Mouse (Mus musculus) splenic B cell, adult 2 months (primary cell): ENCODE data around the gene Igsf3.

Experiments
- DNase-seq: peaks from one replicate; pipeline ENCODE4 v3.0.0-alpha.2; 2011; ENCODE audit warnings: low read depth, low spot score
- H3K27me3 ChIP-seq: 2 replicates; pipeline ENCODE4 v1.6.1; 2012; ENCODE audit warnings: mild to moderate bottlenecking, low read length, moderate library complexity, mixed read lengths; ENCODE audit not compliant: control insufficient read depth, poor library complexity, insufficient read depth, severe bottlenecking
- H3K36me3 ChIP-seq: 2 replicates; pipeline ENCODE4 v1.6.1; 2012; ENCODE audit warnings: mild to moderate bottlenecking, low read length, moderate library complexity, mixed read lengths; ENCODE audit not compliant: control insufficient read depth, poor library complexity, insufficient read depth, severe bottlenecking

Gene Igsf3

DNA sequence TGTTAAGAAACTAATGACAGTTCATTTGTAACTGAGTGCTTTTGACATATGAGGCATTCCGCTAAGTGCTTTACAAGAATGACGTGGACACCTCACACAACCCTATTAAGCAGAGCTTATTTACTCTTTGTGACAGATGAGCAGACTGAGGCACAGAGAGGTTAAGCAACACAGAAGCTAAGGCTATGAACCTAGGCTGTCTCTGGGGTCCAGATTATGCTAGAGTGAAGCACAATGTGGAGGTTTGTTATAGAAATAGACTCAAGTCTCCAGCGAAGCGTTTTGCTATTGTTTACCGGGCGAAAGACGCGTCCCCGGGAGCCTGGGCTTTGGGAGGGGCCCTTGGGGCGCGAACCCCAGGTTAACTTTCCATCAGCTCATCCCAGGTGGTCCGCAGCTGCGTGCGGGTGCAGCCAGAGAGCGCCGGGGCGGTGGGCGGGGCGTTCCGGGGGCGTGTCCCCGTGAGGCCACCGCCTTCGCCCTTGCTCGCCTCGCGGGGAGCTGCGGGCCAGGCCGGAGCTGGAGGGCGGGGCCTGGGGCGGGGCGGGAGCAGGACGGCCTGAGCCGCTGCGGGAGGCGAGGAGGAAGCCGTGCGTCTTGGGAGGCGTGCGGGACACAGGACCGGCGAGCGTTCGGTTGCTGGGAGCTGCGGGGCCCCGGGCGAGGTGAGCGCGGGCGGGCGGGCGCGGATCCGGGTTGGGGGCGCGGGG lies at the start of gene Igsf3:
Igsf3 (plus strand) TSS at position 546 of the 710 bp plus-strand sequence.
- DNase-seq: peak; percentile 57
- no peaks in the 10 kb centered on the region for H3K27me3 ChIP-seq
- H3K36me3 ChIP-seq: no peaks in the 10 kb centered on the region

DNA sequence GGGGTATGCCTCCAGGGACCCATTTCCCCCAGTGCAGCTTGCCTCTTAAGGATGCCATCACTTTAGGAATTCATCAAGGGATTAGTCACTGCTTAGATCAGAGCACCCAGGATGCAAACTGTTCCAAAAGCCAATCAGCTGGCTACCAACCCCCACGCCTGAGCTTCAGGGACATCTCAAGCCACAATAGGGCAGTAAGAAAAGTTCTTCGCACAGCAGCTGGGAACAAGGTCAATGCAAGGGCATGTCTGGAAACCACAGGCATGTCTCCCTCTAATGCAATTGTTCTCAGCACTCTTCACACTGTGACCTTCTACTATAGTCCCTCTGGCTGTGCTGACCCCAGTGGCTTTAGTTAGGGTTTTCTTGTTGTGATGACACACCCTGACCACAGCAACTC lies 49.6 kb upstream of the Igsf3 start:
- no peak for DNase-seq
- Histone ChIP-seq H3K27me3 (no peaks in the 10 kb centered on the region), H3K36me3 (no peaks in the 10 kb centered on the region)

DNA sequence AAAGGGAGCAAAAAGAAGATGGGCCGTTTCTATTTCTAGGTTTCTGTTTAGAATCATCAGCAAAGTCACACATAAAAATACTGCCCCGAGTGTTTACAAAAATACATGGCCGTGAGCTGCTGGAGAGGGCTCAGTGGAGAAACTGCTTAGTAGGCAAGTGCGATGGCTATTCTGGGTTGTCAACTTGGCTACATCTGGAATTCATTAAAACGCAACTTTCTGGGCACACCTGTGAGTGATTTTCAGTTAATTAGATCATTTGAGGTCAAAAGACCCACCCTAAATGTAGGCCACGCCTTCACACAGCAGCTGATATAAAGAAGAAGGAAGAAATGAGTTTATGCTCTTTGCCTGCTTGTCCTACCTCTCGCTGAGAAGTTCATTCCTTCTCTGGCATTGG lies 48.3 kb upstream of the Igsf3 start:
- Histone ChIP-seq H3K27me3 (no peaks in the 10 kb centered on the region), H3K36me3 (no peaks in the 10 kb centered on the region)
- no peak for DNase-seq

DNA sequence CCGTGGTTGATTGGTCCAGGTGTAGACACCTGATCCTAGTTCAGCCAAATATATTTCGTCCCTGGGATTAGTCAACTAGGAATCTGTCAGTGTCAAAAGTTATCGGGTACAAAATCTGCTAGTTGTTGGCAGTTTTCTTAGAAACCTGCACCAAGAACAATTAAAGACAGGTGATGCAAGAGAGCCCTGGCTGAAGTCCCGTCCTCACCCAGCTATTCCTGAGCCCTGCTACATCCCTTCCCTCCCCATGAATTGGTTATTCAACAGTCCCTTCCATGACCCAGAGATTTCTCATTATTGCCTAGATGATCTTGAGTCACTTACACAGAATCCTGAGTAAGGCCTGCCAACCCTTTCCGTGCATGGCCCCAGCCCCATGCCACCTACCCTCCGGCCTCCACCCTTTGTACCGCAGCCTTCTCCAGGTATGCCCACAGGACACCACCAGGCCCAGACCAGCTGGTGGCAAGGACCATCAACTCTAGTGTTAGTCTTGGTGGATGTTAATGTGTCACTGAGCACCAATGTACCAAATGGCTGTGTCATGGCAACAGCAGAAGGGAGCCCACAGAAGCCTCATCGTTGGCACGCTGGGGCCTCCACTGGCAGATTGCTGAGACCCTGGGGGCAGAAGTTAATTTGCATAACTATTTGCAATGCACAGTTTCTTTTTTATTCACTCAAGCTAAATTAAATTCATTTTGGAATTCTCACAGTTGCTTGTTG lies 33.5 kb upstream of the Igsf3 start:
- Histone ChIP-seq H3K27me3 (no peaks in the 10 kb centered on the region), H3K36me3 (no peaks in the 10 kb centered on the region)
- DNase-seq: no peak

DNA sequence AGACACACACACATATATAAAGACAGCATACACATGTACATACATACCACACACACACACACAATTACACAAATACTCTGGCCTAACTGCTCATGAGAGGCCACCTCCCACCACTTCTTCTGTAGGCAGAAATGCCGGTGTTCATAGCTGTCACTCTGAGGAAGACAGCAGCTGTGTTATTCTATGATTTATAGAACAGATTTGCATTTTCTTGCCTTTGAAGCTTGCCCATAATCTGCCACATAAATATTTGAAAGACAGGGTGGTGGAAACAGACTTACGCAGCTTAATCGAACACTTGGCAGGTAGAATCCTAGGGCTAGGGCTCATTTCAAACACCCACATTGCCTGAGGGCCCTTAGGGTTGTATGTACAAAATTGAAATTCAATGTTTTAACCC lies 32.6 kb upstream of the Igsf3 start:
- Histone ChIP-seq H3K27me3 (no peaks in the 10 kb centered on the region), H3K36me3 (no peaks in the 10 kb centered on the region)
- no peak for DNase-seq

DNA sequence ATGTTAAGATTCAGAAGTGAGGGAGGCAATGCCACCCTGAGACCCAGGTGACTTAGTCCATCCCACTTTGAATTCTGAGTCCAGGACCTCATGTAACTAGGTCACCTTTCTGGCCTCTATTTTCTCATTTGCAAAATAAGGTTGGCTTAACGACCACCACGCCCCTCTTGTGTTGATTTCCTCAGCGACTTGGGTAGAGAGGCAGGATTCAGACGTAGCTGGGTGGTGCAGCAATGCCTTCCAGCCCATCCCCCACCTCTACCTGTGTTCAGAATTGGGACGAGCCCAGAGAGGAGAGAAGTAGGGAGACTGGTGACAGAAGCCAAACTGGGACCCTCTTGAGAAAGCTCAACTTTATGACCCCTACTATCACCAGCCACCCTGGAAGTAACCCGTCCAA lies 31.6 kb upstream of the Igsf3 start:
- Histone ChIP-seq H3K27me3 (no peaks in the 10 kb centered on the region), H3K36me3 (no peaks in the 10 kb centered on the region)
- DNase-seq: no peak

DNA sequence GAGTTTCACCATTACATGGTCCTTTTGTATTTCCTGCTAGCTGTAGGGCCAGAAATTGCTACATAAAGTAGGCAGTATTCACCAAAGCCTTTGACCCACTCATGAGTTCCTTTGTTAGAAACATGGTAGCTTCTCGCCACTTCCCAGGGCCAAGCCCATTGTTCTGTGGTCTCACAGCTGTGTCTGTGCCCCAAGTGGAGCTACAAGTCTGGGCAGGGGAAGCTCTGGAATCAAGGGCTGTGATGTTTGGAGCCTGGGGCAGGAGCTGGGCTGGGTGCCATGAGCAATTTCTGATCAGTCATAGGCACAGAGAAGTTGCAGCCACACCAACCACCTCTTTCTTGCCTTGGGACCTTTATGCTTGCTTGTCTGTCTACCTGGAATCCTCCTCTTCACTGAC lies 30.1 kb upstream of the Igsf3 start:
- DNase-seq: no peak
- Histone ChIP-seq H3K27me3 (no peaks in the 10 kb centered on the region), H3K36me3 (no peaks in the 10 kb centered on the region)

DNA sequence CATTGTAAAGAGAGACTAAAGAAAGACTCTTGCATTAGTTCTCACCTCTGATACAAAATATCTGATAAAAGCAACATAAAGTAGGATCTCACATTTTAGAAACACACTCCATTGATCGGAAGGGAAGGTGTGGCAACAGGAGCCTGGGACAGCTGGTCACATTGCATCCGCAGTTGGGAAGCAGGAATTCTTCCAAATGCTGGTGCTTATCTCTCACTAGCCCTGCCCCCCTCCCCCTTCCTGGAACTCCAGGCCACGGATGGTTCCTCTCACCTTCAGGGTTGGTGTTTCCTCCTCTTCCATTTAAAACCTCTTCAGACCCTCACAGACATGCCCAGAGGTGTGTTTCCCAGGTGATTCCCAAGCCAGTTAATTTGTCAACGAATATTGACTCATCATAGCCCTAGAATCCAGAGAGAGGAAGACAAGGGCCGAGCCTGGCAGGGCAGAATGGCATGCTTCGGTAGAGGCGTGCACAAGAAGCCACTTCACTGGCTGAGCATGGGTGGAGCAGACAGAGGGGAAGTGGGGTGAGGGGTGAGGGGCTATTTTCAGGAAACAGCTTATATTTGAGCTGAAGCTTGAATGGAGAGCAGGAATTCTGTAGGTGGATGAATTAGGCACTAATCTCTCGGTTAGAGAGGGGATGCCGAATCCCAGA lies 28.3 kb upstream of the Igsf3 start:
- H3K36me3 ChIP-seq: no peaks in the 10 kb centered on the region
- no peaks in the 10 kb centered on the region for H3K27me3 ChIP-seq
- DNase-seq: no peak

DNA sequence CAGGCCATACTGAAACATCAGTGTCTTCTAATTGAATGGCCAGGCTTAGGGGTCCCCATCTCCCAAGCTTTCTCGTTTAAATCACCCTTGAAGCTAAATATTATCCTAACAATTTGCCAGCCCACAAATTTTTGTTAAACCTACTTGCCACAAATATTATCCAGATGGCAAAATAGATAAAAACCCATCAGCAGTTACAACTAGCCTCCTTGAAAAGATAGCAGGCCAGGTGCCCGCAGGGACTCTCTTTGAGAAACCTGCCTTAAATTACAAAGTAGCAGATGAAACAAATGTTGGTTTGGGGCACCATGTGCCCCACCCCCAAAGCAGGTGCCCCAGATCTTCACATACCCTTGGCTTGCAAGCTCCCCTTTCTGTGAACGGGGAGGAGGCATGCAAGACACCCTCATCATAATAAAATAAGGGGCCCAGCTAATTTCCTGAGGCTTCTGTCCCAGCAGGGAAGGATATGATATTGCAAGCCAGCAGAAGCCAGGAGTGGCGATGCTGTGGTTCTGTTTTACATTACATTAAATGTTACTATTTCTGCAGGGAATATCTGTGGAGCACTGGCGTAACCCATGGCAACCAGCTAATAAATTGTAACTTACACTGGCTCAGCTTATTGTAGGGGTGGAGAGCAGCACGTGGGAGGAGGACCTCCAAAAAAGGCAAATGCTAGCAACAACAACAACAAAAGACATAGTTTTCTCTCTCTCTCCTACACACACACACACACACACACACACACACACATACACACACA lies 27.2 kb upstream of the Igsf3 start:
- Histone ChIP-seq H3K36me3 (no peaks in the 10 kb centered on the region), H3K27me3 (no peaks in the 10 kb centered on the region)
- no peak for DNase-seq

DNA sequence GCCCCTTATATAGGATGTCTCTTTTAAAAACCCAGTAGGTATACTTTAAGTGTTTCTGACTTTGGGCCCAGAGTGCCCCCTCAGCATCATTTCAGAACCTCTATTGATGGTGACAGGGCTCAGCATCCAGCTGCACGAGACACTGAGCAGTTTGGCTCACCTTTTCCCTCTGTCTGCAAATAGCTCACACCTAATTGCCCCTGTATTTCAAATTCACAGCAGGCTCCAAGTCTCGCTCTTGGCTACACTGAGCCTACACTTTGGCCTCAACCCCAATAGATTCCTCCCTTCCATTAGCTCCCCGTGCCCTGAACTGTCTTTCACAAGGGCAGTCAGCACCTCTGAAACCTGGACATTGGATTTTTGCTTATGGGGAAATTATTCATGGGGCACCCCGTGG lies 26.5 kb upstream of the Igsf3 start:
- Histone ChIP-seq H3K27me3 (no peaks in the 10 kb centered on the region), H3K36me3 (no peaks in the 10 kb centered on the region)
- no peak for DNase-seq

DNA sequence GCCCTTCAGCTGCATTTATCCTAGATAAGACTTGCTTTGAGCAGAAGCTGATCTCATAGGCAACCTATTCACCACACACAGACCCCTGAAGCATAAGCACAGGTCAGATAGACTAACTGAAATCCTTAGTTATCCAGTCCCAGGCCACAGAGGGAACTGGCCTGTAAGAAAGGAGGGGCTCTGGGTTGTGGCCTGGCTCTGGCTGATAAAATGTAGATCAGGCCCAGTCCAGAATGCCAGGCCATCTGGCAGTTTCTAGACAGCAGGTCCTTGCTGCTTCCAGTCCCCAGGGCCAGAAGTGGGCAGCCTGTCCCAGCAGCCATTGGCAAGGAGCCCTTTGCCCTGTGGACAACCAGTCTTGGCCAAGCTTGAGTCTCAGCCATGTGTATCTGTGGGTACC lies 22.4 kb upstream of the Igsf3 start:
- DNase-seq: no peak
- no peaks in the 10 kb centered on the region for H3K27me3 ChIP-seq
- H3K36me3 ChIP-seq: no peaks in the 10 kb centered on the region

DNA sequence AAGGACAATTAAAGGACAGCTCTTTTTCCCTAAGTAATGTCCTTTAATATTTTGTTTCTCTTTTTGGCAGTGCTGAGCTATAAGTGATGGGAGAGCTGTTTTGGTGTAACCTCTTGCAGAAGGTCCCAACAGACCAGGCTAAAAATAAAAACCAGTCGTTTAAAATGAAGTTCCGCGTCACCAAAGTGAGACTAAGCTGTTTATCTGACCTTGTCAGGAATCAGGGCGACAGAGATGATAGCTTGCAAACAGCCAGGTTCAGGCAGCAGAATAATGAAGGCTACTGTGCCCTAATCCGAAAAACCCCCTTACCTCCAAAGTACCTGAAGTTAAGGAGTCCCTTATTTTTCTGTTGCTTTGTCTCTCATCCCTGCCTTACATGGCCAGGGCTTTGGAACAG lies 21.2 kb upstream of the Igsf3 start:
- DNase-seq: no peak
- no peaks in the 10 kb centered on the region for H3K27me3 ChIP-seq
- H3K36me3 ChIP-seq: no peaks in the 10 kb centered on the region

DNA sequence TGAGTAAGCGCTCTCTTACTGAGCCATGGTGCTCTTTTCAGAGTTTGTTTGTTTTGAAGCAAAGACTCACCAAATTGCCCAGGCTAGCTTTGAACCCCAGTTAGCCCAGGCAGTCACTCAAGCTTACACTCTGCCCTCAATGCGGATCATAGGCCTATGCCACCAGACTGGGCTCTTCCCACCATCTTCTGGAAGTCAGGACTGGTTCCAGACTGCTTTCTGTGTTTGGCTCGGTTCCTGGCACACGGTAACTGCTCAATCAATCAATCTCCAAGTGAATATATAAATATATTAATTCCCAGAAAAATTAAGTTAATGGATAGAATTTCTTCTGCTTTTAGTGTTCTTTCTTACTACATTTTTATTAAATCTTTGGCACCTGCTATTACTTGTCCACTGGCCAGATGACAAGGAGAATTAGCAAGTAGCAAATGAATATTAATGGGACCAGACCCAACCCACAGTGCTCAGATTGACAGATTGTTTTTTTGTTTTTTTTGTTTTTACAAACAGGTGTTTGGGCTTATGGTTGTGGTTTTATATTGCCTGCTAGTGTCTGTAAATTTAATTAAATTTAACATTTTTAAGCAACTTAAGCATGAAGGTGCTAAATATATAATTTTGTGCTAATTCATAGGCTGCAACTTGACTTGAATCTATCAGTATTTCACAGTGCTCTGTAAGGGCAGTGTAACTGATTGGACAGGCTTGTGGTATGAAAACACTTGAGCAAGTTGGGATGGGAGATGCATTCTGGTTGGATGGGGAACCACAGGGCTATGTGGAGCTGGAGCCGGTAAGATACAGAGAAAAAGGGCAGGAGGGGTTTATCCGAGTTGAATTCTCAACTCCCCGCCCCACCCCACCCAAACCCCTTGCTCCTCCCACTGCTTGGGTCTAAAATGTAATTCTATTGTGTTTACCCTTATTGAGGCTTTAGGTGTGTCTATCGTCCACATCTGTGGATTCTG lies 20.0 kb upstream of the Igsf3 start:
- Histone ChIP-seq H3K36me3 (no peaks in the 10 kb centered on the region), H3K27me3 (no peaks in the 10 kb centered on the region; the same call in 1 of the 2 replicates)
- no peak for DNase-seq

DNA sequence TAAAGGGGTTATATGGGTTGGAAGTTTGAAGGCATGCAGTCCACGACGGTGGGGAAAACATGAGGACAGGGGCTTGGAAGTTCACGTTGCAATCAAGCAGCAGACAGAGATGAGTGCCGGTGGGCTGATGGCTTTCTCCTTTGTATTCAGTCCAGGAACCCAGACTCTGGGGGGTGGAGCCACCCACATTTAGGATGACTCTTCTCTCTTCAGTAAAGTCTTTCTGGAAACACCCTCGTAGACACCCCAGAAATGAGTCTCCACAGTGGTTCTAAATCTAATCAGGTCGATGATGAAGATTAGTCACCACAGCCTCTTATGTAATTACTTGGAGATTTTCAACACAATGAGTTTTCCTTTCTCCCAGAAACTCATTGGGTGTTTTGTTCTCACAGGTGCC lies 16.1 kb upstream of the Igsf3 start:
- no peak for DNase-seq
- no peaks in the 10 kb centered on the region for H3K36me3 ChIP-seq
- no peaks in the 10 kb centered on the region; the same call in 1 of the 2 replicates for H3K27me3 ChIP-seq
